8 mouse cellular contexts compared by ENCODE assay signal in genomic region chr12:100887801-100888258, GRCm38 (mm10). TPM values are rescaled to one million over a fixed set of nuclear protein-coding genes. Genes with fewer than 3 reads are reported as not detected.
A peak's percentile ranks its signal among the peaks of the same experiment; 100 is the strongest.
DNase-seq lines count a peak whose midpoint lies in the region; ATAC-seq lines count a peak whose summit lies in the region.

No protein-coding gene starts in this region.

- H3K9me3 ChIP-seq in forebrain, embryonic 16.5 days (ENCODE audit: control insufficient read depth, low read length), result no peaks in the 10 kb centered on the region
- no peaks in the 10 kb centered on the region for H3K9me3 ChIP-seq in forebrain, embryonic 11.5 days (ENCODE audit: control insufficient read depth, low read length)

- no peaks in the 10 kb centered on the region for H3K36me3 ChIP-seq in forebrain, embryonic 16.5 days (ENCODE audit: control insufficient read depth, insufficient read depth)
- H3K36me3 ChIP-seq in forebrain, embryonic 11.5 days (ENCODE audit: control insufficient read depth, insufficient read depth, low read length), result no peaks in the 10 kb centered on the region

- H3K4me3 ChIP-seq in forebrain, embryonic 16.5 days (replicated peaks; ENCODE audit: low read length), result no peak overlapping the region
- no peak overlapping the region for H3K4me3 ChIP-seq in forebrain, embryonic 11.5 days (ENCODE audit: low read depth, low read length)

- ATAC-seq in forebrain, embryonic 16.5 days, result 0 out of 2 replicates have a peak, but pooled peaks have one; percentile 18
- ATAC-seq in forebrain, embryonic 11.5 days (replicated peaks; ENCODE audit: low FRiP score), result no peak
- ATAC-seq in hematopoietic stem cell, adult 5-6 weeks (replicated peaks in 1 of 2; ENCODE audit: insufficient read depth in 1 of 2, low FRiP score in 2 of 2, low TSS enrichment in 1 of 2, low read depth in 1 of 2, poor library complexity in 2 of 2, severe bottlenecking in 2 of 2), result peak; percentile 35 to 58; a peak in 3 of 4 replicates

- H3K9ac ChIP-seq in forebrain, embryonic 16.5 days (replicated peaks; ENCODE audit: low read depth, low read length), result no peak overlapping the region
- H3K9ac ChIP-seq in forebrain, embryonic 11.5 days (ENCODE audit: low read length), result no peak overlapping the region

- H3K4me2 ChIP-seq in forebrain, embryonic 16.5 days (ENCODE audit: low read length), result no peak overlapping the region
- H3K4me2 ChIP-seq in forebrain, embryonic 11.5 days (ENCODE audit: low read depth, low read length, severe bottlenecking), result no peak overlapping the region

- WGBS in forebrain, embryonic 16.5 days, result 44% methylated on average over 12 of the region's 12 CpGs
- WGBS in forebrain, embryonic 11.5 days, result 57% methylated on average over 12 of the region's 12 CpGs

- no peaks in the 10 kb centered on the region for H3K27me3 ChIP-seq in forebrain, embryonic 16.5 days (replicated peaks; ENCODE audit: control insufficient read depth, insufficient read depth, low read length)
- H3K27me3 ChIP-seq in forebrain, embryonic 11.5 days (ENCODE audit: control insufficient read depth, insufficient read depth, low read length), result no peaks in the 10 kb centered on the region

- intact Hi-C loops in left cerebral cortex, postnatal 36 days (cut with DNase I), result no loop called here

- no peaks in the 10 kb centered on the region for H3K4me1 ChIP-seq in forebrain, embryonic 16.5 days (replicated peaks; ENCODE audit: control insufficient read depth, insufficient read depth, low read length)
- H3K4me1 ChIP-seq in forebrain, embryonic 11.5 days (replicated peaks; ENCODE audit: control insufficient read depth, insufficient read depth, low read length), result no peaks in the 10 kb centered on the region

- H3K27ac ChIP-seq in forebrain, embryonic 16.5 days (ENCODE audit: low read length), result no peak overlapping the region
- H3K27ac ChIP-seq in forebrain, embryonic 11.5 days (ENCODE audit: low read depth, low read length), result no peak overlapping the region

- DNase-seq in forebrain, embryonic 11.5 days (ENCODE audit: low spot score), result no peak
- peak; percentile 61 for DNase-seq in urinary bladder, postnatal 14 days (ENCODE audit: low spot score)
- no peak for DNase-seq in urinary bladder, postnatal 25 days (ENCODE audit: low spot score)
- DNase-seq in left cerebral cortex, postnatal 36 days (ENCODE audit: low spot score in 2 of 2), result peak; percentile 74 to 83
- DNase-seq in right cerebral cortex, postnatal 25 days, result peak; percentile 77
- DNase-seq in yolk sac, embryonic 10.5 days (ENCODE audit: low spot score), result no peak

RNA-seq across cellular contexts. Expression of gene Gpr68, which starts 20.2 kb away (rescaled TPM):
- 0.87 and 1.7 TPM in 2 replicates for polyA plus RNA-seq in forebrain, embryonic 16.5 days (2015; fragmentation: Nextera tagmentation; extraction: Ambion mirVana)
- 0.13 and 0.15 TPM in 2 replicates for polyA plus RNA-seq in forebrain, embryonic 11.5 days (2014; fragmentation: Nextera tagmentation; extraction: Ambion mirVana)
- total RNA-seq in hematopoietic stem cell, adult 5-6 weeks (2017), result 0.30 and 0.56 TPM in 2 replicates
- total RNA-seq in left cerebral cortex, postnatal 36 days (2021), result 10 to 100 TPM; 10.5 to 14.8 TPM

Comparison
In these comparisons a context has a peak if more than half of its experiments do, and no peak if none do; other contexts are left out.
1. DNase-seq: peak in urinary bladder, postnatal 14 days (single experiment), left cerebral cortex, postnatal 36 days (2 of 2) and right cerebral cortex, postnatal 25 days (single experiment); none in forebrain, embryonic 11.5 days (single experiment), urinary bladder, postnatal 25 days (single experiment) and yolk sac, embryonic 10.5 days (single experiment).